Mouse (Mus musculus) liver, embryonic 11.5 days (tissue): Measurements from ENCODE around the gene Lrmda. TPM values are rescaled to one million over a fixed set of nuclear protein-coding genes. Genes with fewer than 3 reads are reported as not detected.

Experiments used
- ATAC-seq: fragments of 200-750 bp; cut with Nextera tagmentation; replicated peaks from 2 replicates; pipeline ENCODE4 v1.8.0; 2017; ENCODE audit warnings: moderate number of reproducible peaks, mild to moderate bottlenecking, moderate TSS enrichment, moderate library complexity; ENCODE audit not compliant: low FRiP score
- DNase-seq: peaks from one replicate; pipeline ENCODE4 v3.0.0-alpha.2; 2017; ENCODE audit warnings: low spot score
- H3K27ac ChIP-seq: fragments of 300-500 bp; sonication (generic); 2 replicates; pipeline ENCODE4 v1.5.1; 2014; ENCODE audit warnings: mild to moderate bottlenecking, low read depth, low read length, control low read depth
- H3K27me3 ChIP-seq: fragments of 300-500 bp; sonication (generic); replicated peaks from 2 replicates; pipeline ENCODE4 v1.6.1; 2014; ENCODE audit warnings: low read length, mixed read lengths; ENCODE audit not compliant: control insufficient read depth, insufficient read depth
- H3K36me3 ChIP-seq: fragments of 300-500 bp; sonication (generic); 2 replicates; pipeline ENCODE4 v1.6.1; 2014; ENCODE audit warnings: mild to moderate bottlenecking, low read length, moderate library complexity, mixed read lengths; ENCODE audit not compliant: control insufficient read depth, insufficient read depth
- H3K4me1 ChIP-seq: fragments of 300-500 bp; sonication (generic); replicated peaks from 2 replicates; pipeline ENCODE4 v1.6.1; 2014; ENCODE audit warnings: low read length, mixed read lengths; ENCODE audit not compliant: control insufficient read depth, insufficient read depth
- H3K4me2 ChIP-seq: fragments of 300-500 bp; sonication (generic); 2 replicates; pipeline ENCODE4 v1.6.1; 2014; ENCODE audit warnings: mild to moderate bottlenecking, control low read depth, moderate library complexity
- H3K4me3 ChIP-seq: fragments of 300-500 bp; sonication (generic); 2 replicates; pipeline ENCODE4 v1.5.1; 2014; ENCODE audit warnings: low read depth, low read length, control low read depth
- H3K9ac ChIP-seq: fragments of 300-500 bp; sonication (generic); 2 replicates; pipeline ENCODE4 v1.6.1; 2014; ENCODE audit warnings: low read depth, low read length, control low read depth
- H3K9me3 ChIP-seq: fragments of 300-500 bp; sonication (generic); 2 replicates; pipeline ENCODE4 v1.6.1; 2016; ENCODE audit warnings: low read length, inconsistent platforms, mixed read lengths; ENCODE audit not compliant: control insufficient read depth
- WGBS: fragments of 180-500 bp; shearing (Covaris S2); extraction: QIAGEN DNeasy Blood & Tissue Kit; methylation state at CpG from one replicate; pipeline ENCODE4 v1.1.7; 2014; 5-methylcytosine and 5-hydroxymethylcytosine counted together
- microRNA-seq: library from miRNA; unstranded; fragments of <30 nt; microRNA quantifications from one replicate; pipeline ENCODE4, GENCODE M21; 2017; ENCODE audit warnings: borderline number of aligned reads
- polyA plus RNA-seq: library from polyadenylated mRNA; unstranded; fragments of >200 nt; fragmentation: Nextera tagmentation; extraction: Ambion mirVana; gene quantifications from 2 replicates; pipeline ENCODE4 v1.2.1, GENCODE M21; 2014

The Lrmda gene
- polyA plus RNA-seq, 1 experiment from 2014 or later: 0.53 TPM

- Histone ChIP-seq H3K9me3 (no peaks in the 10 kb centered on the region), H3K4me2 (no peak overlapping the region), H3K4me1 (no peaks in the 10 kb centered on the region), H3K27ac (no peak overlapping the region), H3K27me3 (no peaks in the 10 kb centered on the region), H3K36me3 (no peaks in the 10 kb centered on the region), H3K4me3 (no peak overlapping the region), H3K9ac (no peak overlapping the region)
- no peak for ATAC-seq
- 76% methylated on average over 4 of the region's 4 CpGs for WGBS
- no peak for DNase-seq
Observed at GRCm38 (mm10) chr14:23093306-23093705, 1073.8 kb downstream of the Lrmda start.

DNA sequence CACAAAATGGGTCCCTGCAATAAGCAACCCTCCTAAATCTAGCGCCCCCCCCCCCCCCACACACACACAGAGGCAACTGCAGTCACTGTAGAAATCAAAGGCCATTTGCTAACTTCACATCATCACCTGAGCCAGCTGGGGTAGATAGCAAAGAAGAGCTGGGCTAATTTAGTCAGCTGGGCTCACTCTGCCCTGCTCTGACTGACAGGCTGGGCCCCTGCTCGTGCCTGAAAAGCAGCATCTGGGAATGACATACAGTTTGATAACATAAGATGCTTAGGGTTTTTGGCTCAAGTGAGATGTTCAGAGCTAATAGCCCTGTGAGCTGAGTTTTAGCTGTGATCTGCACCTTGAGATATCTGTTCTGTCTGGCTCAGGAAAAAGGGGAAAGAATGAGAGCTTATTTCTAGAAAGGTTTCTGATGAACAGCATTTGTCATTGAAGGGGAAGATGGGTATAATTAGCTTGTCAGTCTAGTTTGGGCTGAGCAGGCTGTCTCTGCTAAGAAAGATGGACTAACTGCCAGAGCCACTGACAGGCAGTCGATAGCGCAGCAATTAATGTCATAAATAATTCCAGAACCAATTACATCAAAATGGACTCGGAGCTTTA is 1075.1 kb downstream of the Lrmda start:
- no peak overlapping the region for H3K4me3 ChIP-seq
- H3K4me2 ChIP-seq: no peak overlapping the region
- no peak for ATAC-seq
- DNase-seq: no peak
- no peaks in the 10 kb centered on the region for H3K27me3 ChIP-seq
- no peaks in the 10 kb centered on the region for H3K36me3 ChIP-seq
- H3K27ac ChIP-seq: no peak overlapping the region
- WGBS: 47% methylated on average over 5 of the region's 5 CpGs
- no peaks in the 10 kb centered on the region for H3K9me3 ChIP-seq
- no peak overlapping the region for H3K9ac ChIP-seq
- no peaks in the 10 kb centered on the region for H3K4me1 ChIP-seq

DNA sequence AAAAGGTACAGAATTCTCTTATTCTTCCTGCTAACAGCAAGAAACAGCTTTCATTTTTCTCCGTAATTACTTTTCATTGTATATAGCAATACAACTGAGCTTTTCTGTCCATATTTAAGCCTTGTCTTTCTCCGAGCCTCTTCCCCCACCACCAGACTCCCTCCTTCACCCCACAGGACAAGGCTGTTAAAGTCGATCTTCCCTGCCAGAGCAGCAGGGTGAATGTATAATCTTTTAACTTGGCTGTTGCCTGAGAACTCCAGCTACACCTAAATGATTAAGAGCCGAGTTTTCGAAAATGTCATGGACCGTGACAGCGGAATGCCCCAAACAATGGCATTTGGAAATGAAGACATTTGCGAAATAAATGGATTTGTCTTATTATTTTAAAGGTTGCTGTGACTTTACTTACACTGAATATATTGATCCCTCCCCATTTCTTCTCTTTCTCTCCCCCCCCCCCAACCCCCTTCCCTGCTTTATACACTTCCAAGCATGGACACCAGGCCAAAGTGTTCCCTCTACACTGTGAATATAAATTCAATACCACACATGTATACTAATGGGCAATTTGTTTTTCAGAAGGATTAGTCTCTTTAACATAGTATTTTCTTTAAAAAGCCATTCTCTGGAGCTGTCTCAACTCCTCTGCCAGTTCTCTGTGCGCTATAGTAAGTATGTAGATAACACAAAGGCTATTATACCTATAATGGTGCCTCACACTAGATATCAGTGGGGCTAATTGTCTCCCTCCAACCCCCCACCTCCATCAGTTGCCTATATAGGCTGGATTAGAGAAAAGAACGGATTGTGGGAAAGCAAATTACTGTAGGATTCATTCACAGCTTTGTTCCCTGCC is 1075.9 kb downstream of the Lrmda start:
- ATAC-seq: no peak

DNA sequence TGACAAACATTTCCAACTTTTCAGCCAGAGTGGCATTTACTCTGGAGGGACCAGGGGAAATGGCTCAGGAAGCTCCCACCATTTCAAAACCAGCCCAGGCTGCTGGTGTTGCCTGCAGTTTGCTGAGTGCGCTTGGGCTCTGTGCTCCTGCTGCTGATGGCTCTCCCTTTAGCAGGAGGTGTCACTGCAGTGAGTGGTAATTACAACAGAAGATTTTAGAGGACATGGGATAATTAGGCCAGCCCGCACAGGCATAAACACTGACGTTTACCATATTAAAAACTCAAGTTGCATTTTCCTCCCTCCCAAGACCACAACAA is 1076.5 kb downstream of the Lrmda start:
- H3K4me2 ChIP-seq: no peak overlapping the region
- no peaks in the 10 kb centered on the region for H3K36me3 ChIP-seq
- WGBS: 66% methylated on average over 3 of the region's 3 CpGs
- no peak overlapping the region for H3K4me3 ChIP-seq
- H3K27me3 ChIP-seq: no peaks in the 10 kb centered on the region
- H3K4me1 ChIP-seq: no peaks in the 10 kb centered on the region
- DNase-seq: no peak
- no peak overlapping the region for H3K27ac ChIP-seq
- no peak for ATAC-seq
- H3K9me3 ChIP-seq: no peaks in the 10 kb centered on the region
- no peak overlapping the region for H3K9ac ChIP-seq

More for the DNA sequence above, 1075.9 kb downstream of the Lrmda start:
- no peak overlapping the region for H3K27ac ChIP-seq
- H3K9ac ChIP-seq: no peak overlapping the region
- H3K9me3 ChIP-seq: no peaks in the 10 kb centered on the region
- no peaks in the 10 kb centered on the region for H3K27me3 ChIP-seq
- no peaks in the 10 kb centered on the region for H3K36me3 ChIP-seq
- DNase-seq: no peak
- WGBS: 67% methylated on average over 10 of the region's 10 CpGs
- no peak overlapping the region for H3K4me2 ChIP-seq
- H3K4me3 ChIP-seq: no peak overlapping the region
- H3K4me1 ChIP-seq: no peaks in the 10 kb centered on the region

- Histone ChIP-seq H3K4me1 (no peaks in the 10 kb centered on the region), H3K36me3 (no peaks in the 10 kb centered on the region), H3K9me3 (no peaks in the 10 kb centered on the region), H3K4me3 (no peak overlapping the region), H3K4me2 (no peak overlapping the region), H3K27me3 (no peaks in the 10 kb centered on the region), H3K27ac (no peak overlapping the region), H3K9ac (no peak overlapping the region)
- 71% methylated on average over 4 of the region's 4 CpGs for WGBS
- ATAC-seq: no peak
- DNase-seq: no peak
Observed at GRCm38 (mm10) chr14:23096405-23096804, 1076.9 kb downstream of the Lrmda start.

Small RNA genes lying within 50 kb of the gene (microRNA-seq; reads per million reads assigned to microRNA genes)
- not detected for gene Gm27532

Other genes starting within 250 kb of the Lrmda start
- 312 and 324 TPM in 2 replicates for gene Vdac2, start 194.5 kb upstream of the Lrmda start, polyA plus RNA-seq
- gene Comtd1, start 170.7 kb upstream of the Lrmda start, polyA plus RNA-seq: 54.4 and 59.0 TPM in 2 replicates
- gene Zfp503, start 30.1 kb upstream of the Lrmda start, polyA plus RNA-seq: 3.1 and 4.1 TPM in 2 replicates